ENCODE assay signal across 10 mouse cellular contexts in the genomic region with DNA sequence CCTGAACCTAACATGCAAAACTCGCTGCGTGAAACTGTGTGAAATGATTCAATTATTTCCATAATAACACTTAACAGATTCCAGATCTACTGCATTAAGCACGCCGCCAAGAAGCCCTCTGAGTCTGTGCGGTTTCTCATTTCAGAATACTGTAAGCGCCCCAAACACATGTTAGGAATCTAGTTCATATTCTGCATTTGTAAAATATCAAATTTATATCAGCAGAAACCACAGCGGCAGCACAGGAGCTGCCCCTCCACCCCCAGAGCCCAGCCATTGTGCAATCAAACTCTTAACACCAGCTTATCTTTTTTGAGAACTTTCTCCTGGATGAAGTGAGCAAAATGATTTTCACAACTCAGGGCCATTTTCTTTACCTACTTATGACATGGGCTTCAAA.
DNase-seq lines count a peak whose midpoint lies in the region; ATAC-seq and TF ChIP-seq lines count a peak whose summit lies in the region.
"Had no signal": no experiment of that assay in that cellular context is flagged by ENCODE, and none has a peak within 500 bp of the region (broad histone marks: within the 10 kb centered on the region; RNA-seq: fewer than 3 reads in every experiment).

No protein-coding gene starts in this region.

- no peak for TF ChIP-seq POLR2A in embryonic fibroblast, embryonic 13.5 days (IDR thresholded peaks at IDR 0.05; ENCODE audit: low read depth, low read length)

- H3K27me3 ChIP-seq in forebrain, postnatal 0 days (ENCODE audit: insufficient read depth, low read length), result no peaks in the 10 kb centered on the region
- H3K27me3 ChIP-seq in forebrain, embryonic 12.5 days, result no peaks in the 10 kb centered on the region
- H3K27me3 ChIP-seq in stomach, embryonic 14.5 days (ENCODE audit: control insufficient read depth, insufficient read depth, low read length), result no peaks in the 10 kb centered on the region

- no peak overlapping the region for H3K27ac ChIP-seq in forebrain, postnatal 0 days (ENCODE audit: low read depth, low read length)
- H3K27ac ChIP-seq in forebrain, embryonic 12.5 days, result no peak overlapping the region
- peak overlapping the region; percentile 21; the same call in 1 of the 2 replicates for H3K27ac ChIP-seq in embryonic fibroblast, embryonic 13.5 days (ENCODE audit: insufficient read depth, low read length)
- H3K27ac ChIP-seq in stomach, embryonic 14.5 days (ENCODE audit: low read length), result no peak overlapping the region; the same call in 1 of the 2 replicates

- peak overlapping the region; percentile 35; the same call in 1 of the 2 replicates for H3K4me2 ChIP-seq in forebrain, postnatal 0 days (ENCODE audit: low read depth)
- no peak overlapping the region for H3K4me2 ChIP-seq in forebrain, embryonic 12.5 days
- H3K4me2 ChIP-seq in stomach, embryonic 14.5 days (replicated peaks; ENCODE audit: low read depth, low read length), result peak overlapping the region; percentile 30

- no peaks in the 10 kb centered on the region for H3K4me1 ChIP-seq in forebrain, postnatal 0 days (ENCODE audit: insufficient read depth)
- H3K4me1 ChIP-seq in forebrain, embryonic 12.5 days, result no peaks in the 10 kb centered on the region
- no peaks in the 10 kb centered on the region for H3K4me1 ChIP-seq in embryonic fibroblast, embryonic 13.5 days (ENCODE audit: control insufficient read depth, insufficient read depth, low read length)
- no peaks in the 10 kb centered on the region for H3K4me1 ChIP-seq in stomach, embryonic 14.5 days (ENCODE audit: control insufficient read depth, insufficient read depth, low read length)

- H3K9ac ChIP-seq in forebrain, postnatal 0 days, result no peak overlapping the region
- no peak overlapping the region for H3K9ac ChIP-seq in forebrain, embryonic 12.5 days
- no peak overlapping the region for H3K9ac ChIP-seq in stomach, embryonic 14.5 days (replicated peaks; ENCODE audit: low read depth, low read length)

- no peaks in the 10 kb centered on the region for H3K9me3 ChIP-seq in forebrain, postnatal 0 days (ENCODE audit: low read length)
- H3K9me3 ChIP-seq in forebrain, embryonic 12.5 days, result no peaks in the 10 kb centered on the region
- no peaks in the 10 kb centered on the region for H3K9me3 ChIP-seq in stomach, embryonic 14.5 days (ENCODE audit: control insufficient read depth, low read depth, low read length)

- no peak for ATAC-seq in forebrain, postnatal 0 days
- ATAC-seq in forebrain, embryonic 12.5 days (ENCODE audit: low FRiP score), result no peak
- no peak for ATAC-seq in stomach, embryonic 14.5 days (ENCODE audit: insufficient number of reproducible peaks, insufficient read depth, low FRiP score, low read depth)
- no peak for ATAC-seq in erythroblast, adult 5-6 weeks (replicated peaks; ENCODE audit: low FRiP score, poor library complexity, severe bottlenecking)

- H3K4me3 ChIP-seq in forebrain, postnatal 0 days (ENCODE audit: low read depth, low read length), result no peak overlapping the region
- H3K4me3 ChIP-seq in forebrain, embryonic 12.5 days (replicated peaks), result no peak overlapping the region
- H3K4me3 ChIP-seq in embryonic fibroblast, embryonic 13.5 days (ENCODE audit: insufficient read depth, low read length), result no peak overlapping the region
- no peak overlapping the region for H3K4me3 ChIP-seq in stomach, embryonic 14.5 days (ENCODE audit: low read depth, low read length)

- H3K36me3 ChIP-seq in forebrain, postnatal 0 days (ENCODE audit: insufficient read depth), result no peaks in the 10 kb centered on the region
- H3K36me3 ChIP-seq in forebrain, embryonic 12.5 days (replicated peaks), result no peaks in the 10 kb centered on the region
- H3K36me3 ChIP-seq in stomach, embryonic 14.5 days (ENCODE audit: control insufficient read depth, insufficient read depth, low read length), result no peaks in the 10 kb centered on the region

- peak; percentile 46 for DNase-seq in forebrain, postnatal 0 days
- peak; percentile 4 for DNase-seq in kidney, postnatal 10 days
- no peak for DNase-seq in kidney, adult 9 months
- DNase-seq in spleen, postnatal 14 days (ENCODE audit: low spot score in 2 of 2), result no peak
- DNase-seq: embryo, embryonic 11 days; spleen, adult 18-20 months had no signal

- TF ChIP-seq CTCF in forebrain, postnatal 0 days (IDR thresholded peaks at IDR 0.05; ENCODE audit: low read depth), result no peak
- TF ChIP-seq CTCF in embryonic fibroblast, embryonic 13.5 days (IDR thresholded peaks at IDR 0.05; ENCODE audit: borderline replicate concordance, insufficient read depth, low read length), result no peak

- 48% methylated on average over 7 of the region's 7 CpGs for WGBS in forebrain, postnatal 0 days
- WGBS in forebrain, embryonic 12.5 days, result 74% methylated on average over 7 of the region's 7 CpGs
- 31% methylated on average over 7 of the region's 7 CpGs for WGBS in stomach, embryonic 14.5 days

Comparison
In these comparisons a context has a peak if more than half of its experiments do, and no peak if none do; other contexts are left out.
1. DNase-seq: peak in forebrain, postnatal 0 days (single experiment) and kidney, postnatal 10 days (single experiment); none in kidney, adult 9 months (single experiment) and spleen, postnatal 14 days (0 of 2).